In genomic region chr2:180099529-180099928, GRCm38 (mm10) we compare ENCODE assay signal across 10 mouse cellular contexts. TPM values are rescaled to one million over a fixed set of nuclear protein-coding genes. Genes with fewer than 3 reads are reported as not detected.
DNase-seq lines count a peak whose midpoint lies in the region; ATAC-seq lines count a peak whose summit lies in the region.
"Had no signal": no experiment of that assay in that cellular context is flagged by ENCODE, and none has a peak within 500 bp of the region (broad histone marks: within the 10 kb centered on the region; RNA-seq: fewer than 3 reads in every experiment).

No protein-coding gene starts in this region.

- H3K27ac ChIP-seq in heart, embryonic 12.5 days (ENCODE audit: poor library complexity, severe bottlenecking), result no peak overlapping the region
- no peak overlapping the region for H3K27ac ChIP-seq in midbrain, embryonic 14.5 days (replicated peaks; ENCODE audit: low read depth, low read length)

- peaks cover 13% of the 10 kb centered on the region for H3K4me1 ChIP-seq in heart, embryonic 12.5 days (replicated peaks)
- H3K4me1 ChIP-seq in midbrain, embryonic 14.5 days (ENCODE audit: control insufficient read depth, insufficient read depth, low read length), result peaks cover 25% of the 10 kb centered on the region

- no peak for DNase-seq in heart, postnatal 25 days (ENCODE audit: low spot score)
- DNase-seq in A20 (ENCODE audit: low read depth, low spot score), result peak; percentile 60
- DNase-seq in midbrain, embryonic 14.5 days, result no peak
- DNase-seq in adrenal gland, postnatal 36 days, result no peak
- DNase-seq in adrenal gland, adult 18-20 months (ENCODE audit: low spot score in 2 of 2), result no peak
- no peak for DNase-seq in urinary bladder, postnatal 10 days (ENCODE audit: low spot score)
- DNase-seq: heart, postnatal 10 days; right cerebral cortex, postnatal 25 days had no signal

- no peak overlapping the region for H3K4me3 ChIP-seq in heart, embryonic 12.5 days
- no peak overlapping the region for H3K4me3 ChIP-seq in midbrain, embryonic 14.5 days (replicated peaks; ENCODE audit: low read depth, low read length)

- H3K9me3 ChIP-seq in heart, embryonic 12.5 days (replicated peaks), result no peaks in the 10 kb centered on the region
- H3K9me3 ChIP-seq in midbrain, embryonic 14.5 days (ENCODE audit: control insufficient read depth, low read length), result no peaks in the 10 kb centered on the region

- 0 out of 2 replicates have a peak overlapping the region, but pooled peaks have one; percentile 26 for H3K4me2 ChIP-seq in heart, embryonic 12.5 days
- peak overlapping the region; percentile 37 for H3K4me2 ChIP-seq in midbrain, embryonic 14.5 days (ENCODE audit: low read length)

- H3K27me3 ChIP-seq in heart, embryonic 12.5 days (replicated peaks), result peaks cover 89% of the 10 kb centered on the region
- peaks cover 21% of the 10 kb centered on the region for H3K27me3 ChIP-seq in midbrain, embryonic 14.5 days (ENCODE audit: control insufficient read depth, insufficient read depth, low read length)

- H3K9ac ChIP-seq in heart, embryonic 12.5 days, result no peak overlapping the region
- no peak overlapping the region for H3K9ac ChIP-seq in midbrain, embryonic 14.5 days (replicated peaks; ENCODE audit: low read length)

- 6% methylated on average over 15 of the region's 15 CpGs for WGBS in heart, embryonic 12.5 days
- 7% methylated on average over 15 of the region's 15 CpGs for WGBS in midbrain, embryonic 14.5 days

- no peak for ATAC-seq in heart, embryonic 12.5 days (ENCODE audit: insufficient number of reproducible peaks, low FRiP score)
- peak; percentile 40; the same call in 1 of the 2 replicates for ATAC-seq in common myeloid progenitor, adult 5-6 weeks (replicated peaks; ENCODE audit: low read depth, poor library complexity, severe bottlenecking)
- no peak for ATAC-seq in midbrain, embryonic 14.5 days (ENCODE audit: low FRiP score, low TSS enrichment)

- no peaks in the 10 kb centered on the region for H3K36me3 ChIP-seq in heart, embryonic 12.5 days
- no peaks in the 10 kb centered on the region for H3K36me3 ChIP-seq in midbrain, embryonic 14.5 days (ENCODE audit: control insufficient read depth, insufficient read depth, low read length)

- intact Hi-C loops in heart, postnatal 25 days (cut with DNase I), result no loop called here

RNA-seq across cellular contexts. Expression of gene Hrh3, which starts 4.8 kb away (rescaled TPM):
- polyA plus RNA-seq in heart, embryonic 12.5 days (2016; fragmentation: Nextera tagmentation; extraction: Ambion mirVana), result not detected in 2 replicates
- total RNA-seq in heart, postnatal 25 days (2021), result not detected
- total RNA-seq in common myeloid progenitor, adult 5-6 weeks (2017), result not detected in 2 replicates
- polyA plus RNA-seq in midbrain, embryonic 14.5 days (2014; fragmentation: Nextera tagmentation; extraction: Ambion mirVana), result 2.7 and 3.8 TPM in 2 replicates
- under 1 TPM in 1 of 2 experiments, not detected in 1; 0.13 TPM for total RNA-seq in adrenal gland, postnatal 36 days (2021)
- under 1 TPM in 1 of 2 experiments, not detected in 1; 0.10 TPM for total RNA-seq in adrenal gland, adult 18-20 months (2021)
- total RNA-seq: heart, postnatal 10 days had no signal

RNA-seq across cellular contexts. Expression of gene Osbpl2, which starts 19.6 kb away (rescaled TPM):
- polyA plus RNA-seq in heart, embryonic 12.5 days (2016; fragmentation: Nextera tagmentation; extraction: Ambion mirVana), result 37.2 and 37.5 TPM in 2 replicates
- 10 to 100 TPM; 32.3 to 36.4 TPM for total RNA-seq in heart, postnatal 25 days (2021)
- 33.8 and 35.9 TPM in 2 replicates for total RNA-seq in common myeloid progenitor, adult 5-6 weeks (2017)
- 67.2 and 76.6 TPM in 2 replicates for polyA plus RNA-seq in midbrain, embryonic 14.5 days (2014; fragmentation: Nextera tagmentation; extraction: Ambion mirVana)
- 10 to 100 TPM; 37.8 to 44.3 TPM for total RNA-seq in adrenal gland, postnatal 36 days (2021)
- 10 to 100 TPM; 36.9 to 37.5 TPM for total RNA-seq in adrenal gland, adult 18-20 months (2021)

RNA-seq across cellular contexts. Expression of gene Mtg2, which starts 29.1 kb away (rescaled TPM):
- 23.7 and 24.4 TPM in 2 replicates for polyA plus RNA-seq in heart, embryonic 12.5 days (2016; fragmentation: Nextera tagmentation; extraction: Ambion mirVana)
- total RNA-seq in heart, postnatal 25 days (2021), result 10 to 100 TPM; 23.0 to 27.4 TPM
- 9.7 and 12.5 TPM in 2 replicates for total RNA-seq in common myeloid progenitor, adult 5-6 weeks (2017)
- 32.2 and 35.4 TPM in 2 replicates for polyA plus RNA-seq in midbrain, embryonic 14.5 days (2014; fragmentation: Nextera tagmentation; extraction: Ambion mirVana)
- 10 to 100 TPM; 15.9 to 17.4 TPM for total RNA-seq in adrenal gland, postnatal 36 days (2021)
- 10 to 100 TPM; 14.6 to 15.3 TPM for total RNA-seq in adrenal gland, adult 18-20 months (2021)

RNA-seq across cellular contexts. Expression of gene Ss18l1, which starts 57.2 kb away (rescaled TPM):
- polyA plus RNA-seq in heart, embryonic 12.5 days (2016; fragmentation: Nextera tagmentation; extraction: Ambion mirVana), result 4.2 and 4.3 TPM in 2 replicates
- total RNA-seq in heart, postnatal 25 days (2021), result 1 to 10 TPM; 2.2 to 2.3 TPM
- 1.2 and 3.2 TPM in 2 replicates for total RNA-seq in common myeloid progenitor, adult 5-6 weeks (2017)
- polyA plus RNA-seq in midbrain, embryonic 14.5 days (2014; fragmentation: Nextera tagmentation; extraction: Ambion mirVana), result 61.4 and 62.7 TPM in 2 replicates
- total RNA-seq in adrenal gland, postnatal 36 days (2021), result 10 to 100 TPM; 10.1 to 10.3 TPM
- 10 to 100 TPM in 1 of 2 experiments, 1 to 10 TPM in 1; 4.9 to 13.5 TPM for total RNA-seq in adrenal gland, adult 18-20 months (2021)

RNA-seq across cellular contexts. Expression of gene Psma7, which starts 57.3 kb away (rescaled TPM):
- polyA plus RNA-seq in heart, embryonic 12.5 days (2016; fragmentation: Nextera tagmentation; extraction: Ambion mirVana), result 444 and 452 TPM in 2 replicates
- total RNA-seq in heart, postnatal 25 days (2021), result 100 to 1,000 TPM; 155 to 163 TPM
- 380 and 416 TPM in 2 replicates for total RNA-seq in common myeloid progenitor, adult 5-6 weeks (2017)
- 579 and 610 TPM in 2 replicates for polyA plus RNA-seq in midbrain, embryonic 14.5 days (2014; fragmentation: Nextera tagmentation; extraction: Ambion mirVana)
- 100 to 1,000 TPM; 246 to 260 TPM for total RNA-seq in adrenal gland, postnatal 36 days (2021)
- total RNA-seq in adrenal gland, adult 18-20 months (2021), result 100 to 1,000 TPM; 207 to 235 TPM
